Mouse (Mus musculus) bone marrow, adult 2 months (tissue): ENCODE results near the gene Rorc. TPM values are rescaled to one million over a fixed set of nuclear protein-coding genes. Genes with fewer than 3 reads are reported as not detected.

Experiments used
- H3K27ac ChIP-seq: fragments of 200-500 bp; 2 replicates; pipeline ENCODE4 v1.5.1; 2012; ENCODE audit warnings: low read depth, mild to moderate bottlenecking, control low read depth, inconsistent platforms, low read length; ENCODE audit not compliant: control insufficient read depth, poor library complexity, insufficient read depth
- H3K4me1 ChIP-seq: fragments of 200-500 bp; 2 replicates; pipeline ENCODE4 v1.6.1; 2011; ENCODE audit warnings: low read length; ENCODE audit not compliant: control insufficient read depth, insufficient read depth
- H3K4me3 ChIP-seq: fragments of 200-500 bp; replicated peaks from 2 replicates; pipeline ENCODE3; 2011; ENCODE audit warnings: mild to moderate bottlenecking, low read depth, low read length, control low read depth; ENCODE audit not compliant: control insufficient read depth
- CTCF ChIP-seq: fragments of 200-500 bp; IDR thresholded peaks from 2 replicates; pipeline ENCODE4 v1.5.1; 2011; ENCODE audit warnings: low read length, control low read depth; ENCODE audit not compliant: control insufficient read depth, insufficient read depth
- POLR2A ChIP-seq: fragments of 200-500 bp; IDR thresholded peaks from 2 replicates; pipeline ENCODE4 v1.6.1; 2011; ENCODE audit warnings: low read depth, mild to moderate bottlenecking, control low read depth, low read length, borderline replicate concordance; ENCODE audit not compliant: control insufficient read depth
- WGBS: fragments of 180-500 bp; shearing (Covaris S2); methylation state at CpG from one replicate; pipeline ENCODE4 v1.1.7; 2018; 5-methylcytosine and 5-hydroxymethylcytosine counted together
- polyA plus RNA-seq: library from polyadenylated mRNA; stranded (reverse); fragments of >200 nt; gene quantifications from 2 replicates; pipeline ENCODE4 v1.2.4, GENCODE M21; 2011; ENCODE audit warnings: low replicate concordance; ENCODE audit not compliant: missing spikeins, insufficient read depth, insufficient read length

The Rorc gene
- polyA plus RNA-seq, 1 experiment: 0.57 TPM

GRCm38 (mm10) chr3:94382308-94382707 lies 9.7 kb downstream of the Rorc start:
- Histone ChIP-seq H3K4me1 (no peaks in the 10 kb centered on the region), H3K27ac (no peak overlapping the region), H3K4me3 (no peak overlapping the region)
- TF ChIP-seq CTCF: no peak
- WGBS: 21% methylated on average over 5 of the region's 5 CpGs

GRCm38 (mm10) chr3:94383476-94383875 lies 10.9 kb downstream of the Rorc start:
- no peak overlapping the region for H3K27ac ChIP-seq
- no peak overlapping the region for H3K4me3 ChIP-seq
- H3K4me1 ChIP-seq: no peaks in the 10 kb centered on the region
- WGBS: 70% methylated on average over 3 of the region's 3 CpGs
- TF ChIP-seq POLR2A (no peak), CTCF (no peak)

- Histone ChIP-seq H3K4me3 (no peak overlapping the region), H3K27ac (no peak overlapping the region), H3K4me1 (no peaks in the 10 kb centered on the region)
- 46% methylated on average over 4 of the region's 4 CpGs for WGBS
- TF ChIP-seq CTCF (no peak), POLR2A (no peak)
These were observed 14.1 kb downstream of the Rorc start for GRCm38 (mm10) chr3:94386671-94387070.

- Histone ChIP-seq H3K4me1 (no peaks in the 10 kb centered on the region), H3K27ac (no peak overlapping the region), H3K4me3 (no peak overlapping the region)
- 89% methylated on average over 10 of the region's 10 CpGs for WGBS
- TF ChIP-seq CTCF (no peak), POLR2A (no peak)
These were observed 14.8 kb downstream of the Rorc start for GRCm38 (mm10) chr3:94387391-94387790.

DNA sequence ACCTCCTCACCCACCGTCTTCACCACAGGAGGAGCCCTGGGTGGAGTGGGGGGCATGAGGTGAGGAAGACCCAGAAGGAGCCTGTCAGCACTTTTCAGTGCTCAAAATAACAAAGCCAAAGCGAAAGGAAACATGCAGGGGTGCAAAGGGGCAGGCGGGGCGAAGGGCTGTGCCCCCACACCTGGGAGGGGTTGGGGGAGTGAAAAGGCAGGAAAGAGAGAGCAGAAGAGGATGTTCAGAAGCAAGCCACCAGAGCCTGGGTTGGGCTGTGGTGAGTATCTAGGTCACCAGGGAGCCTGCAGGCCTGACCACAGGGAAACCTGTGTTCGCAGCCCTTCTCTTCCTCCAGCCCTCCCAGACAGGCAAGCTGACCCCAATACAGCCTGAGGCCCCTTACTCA lies 15.5 kb downstream of the Rorc start:
- Histone ChIP-seq H3K4me3 (no peak overlapping the region), H3K4me1 (no peaks in the 10 kb centered on the region), H3K27ac (no peak overlapping the region)
- 3% methylated on average over 5 of the region's 5 CpGs for WGBS
- TF ChIP-seq CTCF (no peak), POLR2A (no peak)

- WGBS: 92% methylated on average over 16 of the region's 16 CpGs
- no peak for TF ChIP-seq POLR2A
- TF ChIP-seq CTCF: no peak
- Histone ChIP-seq H3K27ac (no peak overlapping the region), H3K4me3 (no peak overlapping the region), H3K4me1 (no peaks in the 10 kb centered on the region)
These were observed 16.8 kb downstream of the Rorc start for GRCm38 (mm10) chr3:94389420-94389819.

DNA sequence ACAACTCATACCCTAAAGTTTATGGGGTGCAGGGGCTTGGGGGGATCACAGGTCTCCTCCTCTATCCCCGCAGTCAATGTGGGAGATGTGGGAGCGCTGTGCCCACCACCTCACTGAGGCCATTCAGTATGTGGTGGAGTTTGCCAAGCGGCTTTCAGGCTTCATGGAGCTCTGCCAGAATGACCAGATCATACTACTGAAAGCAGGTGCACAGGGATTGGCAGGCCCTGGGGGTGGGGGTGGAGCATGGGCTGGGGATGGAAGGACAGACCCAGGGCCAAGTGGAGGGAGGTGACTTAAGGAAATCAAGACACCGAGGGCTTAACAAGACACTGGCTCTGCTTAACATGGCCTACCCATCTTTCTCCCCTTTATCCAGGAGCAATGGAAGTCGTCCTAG lies 18.4 kb downstream of the Rorc start:
- 89% methylated on average over 5 of the region's 5 CpGs for WGBS
- TF ChIP-seq POLR2A (no peak), CTCF (no peak)
- Histone ChIP-seq H3K4me3 (no peak overlapping the region), H3K4me1 (no peaks in the 10 kb centered on the region), H3K27ac (no peak overlapping the region)

- 64% methylated on average over 2 of the region's 2 CpGs for WGBS
These were observed 19.5 kb downstream of the Rorc start for GRCm38 (mm10) chr3:94392128-94392527.

DNA sequence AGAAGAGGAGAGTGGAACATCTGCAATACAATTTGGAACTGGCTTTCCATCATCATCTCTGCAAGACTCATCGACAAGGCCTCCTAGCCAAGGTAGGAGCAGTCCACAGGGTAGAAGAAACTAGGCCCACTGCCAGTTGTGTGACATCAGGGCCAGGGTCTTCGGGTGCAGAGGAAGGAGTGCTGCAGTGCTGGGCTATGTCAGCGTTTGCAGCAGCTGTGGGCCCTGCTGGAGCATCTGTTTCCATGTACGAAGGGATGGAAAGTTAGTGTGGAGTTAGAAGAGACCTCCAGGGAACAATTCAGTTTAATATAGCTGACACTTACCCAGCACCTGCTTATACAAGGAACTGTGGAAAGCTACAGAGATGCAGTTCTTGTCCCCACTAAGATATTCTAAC lies 20.5 kb downstream of the Rorc start:
- H3K27ac ChIP-seq: no peak overlapping the region
- no peaks in the 10 kb centered on the region for H3K4me1 ChIP-seq
- 63% methylated on average over 4 of the region's 4 CpGs for WGBS
- H3K4me3 ChIP-seq: no peak overlapping the region
- TF ChIP-seq CTCF (no peak), POLR2A (no peak)

More at GRCm38 (mm10) chr3:94392128-94392527, 19.5 kb downstream of the Rorc start:
- no peak overlapping the region for H3K27ac ChIP-seq
- TF ChIP-seq POLR2A (no peak), CTCF (no peak)
- H3K4me1 ChIP-seq: no peaks in the 10 kb centered on the region
- H3K4me3 ChIP-seq: no peak overlapping the region
